Comparison of ENCODE assay signal across 23 mouse cellular contexts in the genomic region with DNA sequence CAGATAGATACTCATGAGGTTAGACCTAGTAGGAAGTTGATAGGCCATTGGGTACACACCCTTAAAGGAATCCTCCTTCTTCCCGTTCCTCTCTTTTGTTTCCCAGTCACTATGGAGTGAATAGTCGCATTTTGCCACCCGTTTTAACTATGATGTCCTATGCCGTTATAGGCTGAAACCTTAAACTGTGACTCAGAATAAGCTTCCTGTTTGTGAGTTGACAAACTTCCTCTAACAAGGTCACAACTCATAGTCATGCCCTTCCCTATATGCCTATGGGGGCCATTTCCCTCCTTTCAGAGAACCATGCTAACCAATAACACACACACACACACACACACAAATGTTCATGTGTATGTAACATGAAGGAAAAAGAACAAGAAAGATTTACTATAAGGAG.
DNase-seq lines count a peak whose midpoint lies in the region; ATAC-seq and TF ChIP-seq lines count a peak whose summit lies in the region.
"Had no signal": no experiment of that assay in that cellular context is flagged by ENCODE, and none has a peak within 500 bp of the region (broad histone marks: within the 10 kb centered on the region; RNA-seq: fewer than 3 reads in every experiment).

No protein-coding gene starts in this region.

- no peaks in the 10 kb centered on the region for H3K9me3 ChIP-seq in lung, postnatal 0 days (ENCODE audit: low read length)
- H3K9me3 ChIP-seq: embryonic facial prominence, embryonic 10.5 days; forebrain, embryonic 13.5 days; G1E; heart, embryonic 10.5 days; hindbrain, embryonic 12.5 days had no signal

- H3K9ac ChIP-seq in lung, postnatal 0 days (replicated peaks; ENCODE audit: low read depth), result no peak overlapping the region
- H3K9ac ChIP-seq: forebrain, embryonic 13.5 days; forebrain, postnatal 0 days; hindbrain, embryonic 12.5 days had no signal

- peak; percentile 17 for DNase-seq in lung, postnatal 0 days (ENCODE audit: low spot score)
- no peak for DNase-seq in lung, postnatal 10 days
- DNase-seq in embryo, embryonic 9.5 days (ENCODE audit: extremely low spot score), result no peak
- no peak for DNase-seq in left cerebral cortex, adult 8-10 months (ENCODE audit: low spot score in 2 of 2)
- DNase-seq: adrenal gland, postnatal 10 days; B cell, adult 2 months; cerebellum, adult 11 months; cerebellum, adult 8-10 months; cerebellum, postnatal 14 days; forebrain, postnatal 0 days; gastrocnemius, adult 2 months; gastrocnemius, postnatal 25 days; heart, postnatal 10 days; heart, postnatal 4 days had no signal

- no peak for TF ChIP-seq EP300 in lung, postnatal 0 days (IDR thresholded peaks at IDR 0.05)

- H3K36me3 ChIP-seq in lung, postnatal 0 days (ENCODE audit: insufficient read depth, low read length), result no peaks in the 10 kb centered on the region
- H3K36me3 ChIP-seq: embryonic facial prominence, embryonic 10.5 days; G1E; heart, embryonic 10.5 days; hindbrain, embryonic 12.5 days had no signal

- no peak overlapping the region for H3K4me3 ChIP-seq in lung, postnatal 0 days (ENCODE audit: low read depth, low read length)
- H3K4me3 ChIP-seq: embryonic facial prominence, embryonic 10.5 days; forebrain, embryonic 13.5 days; gastrocnemius, adult 2 months; heart, embryonic 10.5 days; hindbrain, embryonic 12.5 days had no signal

- no peaks in the 10 kb centered on the region for H3K27me3 ChIP-seq in lung, postnatal 0 days (replicated peaks; ENCODE audit: insufficient read depth, low read length)
- H3K27me3 ChIP-seq: forebrain, embryonic 13.5 days; hindbrain, embryonic 12.5 days had no signal

- H3K4me1 ChIP-seq in lung, postnatal 0 days (ENCODE audit: insufficient read depth, low read depth, low read length), result no peaks in the 10 kb centered on the region
- H3K4me1 ChIP-seq: embryonic facial prominence, embryonic 10.5 days; forebrain, embryonic 13.5 days; heart, embryonic 10.5 days; hindbrain, embryonic 12.5 days had no signal

- no peak for ATAC-seq in lung, postnatal 0 days
- ATAC-seq in granulocyte monocyte progenitor cell, adult 5-6 weeks (replicated peaks; ENCODE audit: poor library complexity, severe bottlenecking), result peak; percentile 94
- ATAC-seq in monocyte, adult 5-6 weeks (replicated peaks; ENCODE audit: insufficient number of reproducible peaks, low FRiP score, low TSS enrichment, poor library complexity, severe bottlenecking), result peak; percentile 98
- ATAC-seq: CD4-positive, CD25-positive, alpha-beta regulatory T cell, adult 4 months; forebrain, embryonic 13.5 days; forebrain, postnatal 0 days; hindbrain, embryonic 16.5 days had no signal

- no peak overlapping the region for H3K27ac ChIP-seq in lung, postnatal 0 days (ENCODE audit: low read length)
- H3K27ac ChIP-seq: embryonic facial prominence, embryonic 10.5 days; forebrain, embryonic 13.5 days; gastrocnemius, adult 2 months; heart, embryonic 10.5 days; hindbrain, embryonic 12.5 days had no signal

- 83% methylated on average over 4 of the region's 4 CpGs for WGBS in lung, postnatal 0 days

- TF ChIP-seq CTCF in lung, postnatal 0 days (IDR thresholded peaks at IDR 0.05), result no peak

- no peak overlapping the region for H3K4me2 ChIP-seq in lung, postnatal 0 days (replicated peaks; ENCODE audit: low read depth, low read length)
- H3K4me2 ChIP-seq: forebrain, embryonic 13.5 days; hindbrain, embryonic 12.5 days had no signal
